Mouse (Mus musculus): ENCODE results near the gene Pzp. TPM values are rescaled to one million over a fixed set of nuclear protein-coding genes. Genes with fewer than 3 reads are reported as not detected.
A peak's percentile ranks its signal among the peaks of the same experiment; 100 is the strongest.

Pzp gene
- polyA plus RNA-seq, 1 experiment from 2014 or later: 0.46 TPM

GRCm38 (mm10) chr6:128455835-128456605 lies 70.5 kb downstream of the Pzp start:
- WGBS: 76% methylated on average over 12 of the region's 12 CpGs
- Histone ChIP-seq H3K27me3 (replicated peaks; ENCODE audit: control insufficient read depth, insufficient read depth, low read length) (no peaks in the 10 kb centered on the region), H3K9me3 (ENCODE audit: control insufficient read depth, low read length) (no peaks in the 10 kb centered on the region), H3K27ac (replicated peaks; ENCODE audit: low read depth, low read length) (no peak overlapping the region), H3K4me2 (ENCODE audit: low read depth, low read length) (no peak overlapping the region), H3K36me3 (ENCODE audit: control insufficient read depth, insufficient read depth, low read length) (no peaks in the 10 kb centered on the region), H3K4me3 (ENCODE audit: low read depth, low read length) (no peak overlapping the region), H3K9ac (ENCODE audit: low read depth, low read length) (no peak overlapping the region), H3K4me1 (ENCODE audit: control insufficient read depth, insufficient read depth, low read length) (no peaks in the 10 kb centered on the region; the same call in 1 of the 2 replicates)
- DNase-seq (ENCODE audit: low spot score) (no peak), ATAC-seq (ENCODE audit: low read depth) (no peak)

DNA sequence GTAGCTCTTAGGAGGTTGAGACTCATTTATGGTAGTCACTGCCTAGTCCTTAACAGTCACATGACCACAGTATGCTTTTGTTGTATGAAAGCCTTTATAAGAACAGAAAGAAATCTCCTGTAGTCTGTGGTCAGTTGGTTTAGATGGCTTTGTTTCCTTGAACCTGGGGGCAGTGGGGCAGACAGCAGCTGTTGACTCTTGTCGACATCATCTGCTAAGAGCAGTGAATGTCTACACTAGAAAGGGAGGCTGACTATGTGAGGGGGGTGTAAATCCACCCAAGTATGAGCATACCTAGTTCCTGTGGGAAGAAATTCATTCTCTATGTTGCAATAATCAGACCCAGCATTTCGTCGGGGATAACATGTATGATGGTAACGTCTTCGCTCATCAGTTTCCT lies 79.5 kb downstream of the Pzp start:
- no peak for ATAC-seq (ENCODE audit: low read depth)
- 94% methylated on average over 5 of the region's 5 CpGs for WGBS
- no peak overlapping the region for H3K27ac ChIP-seq (replicated peaks; ENCODE audit: low read depth, low read length)

GRCm38 (mm10) chr6:128445761-128446535 lies 80.6 kb downstream of the Pzp start:
- Histone ChIP-seq H3K36me3 (ENCODE audit: control insufficient read depth, insufficient read depth, low read length) (no peaks in the 10 kb centered on the region), H3K4me2 (ENCODE audit: low read depth, low read length) (peak overlapping the region; percentile 38), H3K27ac (replicated peaks; ENCODE audit: low read depth, low read length) (no peak overlapping the region), H3K4me1 (ENCODE audit: control insufficient read depth, insufficient read depth, low read length) (no peaks in the 10 kb centered on the region; the same call in 1 of the 2 replicates), H3K9ac (ENCODE audit: low read depth, low read length) (no peak overlapping the region), H3K27me3 (replicated peaks; ENCODE audit: control insufficient read depth, insufficient read depth, low read length) (no peaks in the 10 kb centered on the region), H3K9me3 (ENCODE audit: control insufficient read depth, low read length) (no peaks in the 10 kb centered on the region), H3K4me3 (ENCODE audit: low read depth, low read length) (no peak overlapping the region)
- ATAC-seq (ENCODE audit: low read depth) (peak; percentile 72), DNase-seq (ENCODE audit: low spot score) (peak; percentile 74)
- 12% methylated on average over 14 of the region's 14 CpGs for WGBS

More for the DNA sequence above, 79.5 kb downstream of the Pzp start:
- DNase-seq (ENCODE audit: low spot score): no peak
- H3K36me3 ChIP-seq (ENCODE audit: control insufficient read depth, insufficient read depth, low read length): no peaks in the 10 kb centered on the region
- no peaks in the 10 kb centered on the region for H3K27me3 ChIP-seq (replicated peaks; ENCODE audit: control insufficient read depth, insufficient read depth, low read length)
- no peaks in the 10 kb centered on the region; the same call in 1 of the 2 replicates for H3K4me1 ChIP-seq (ENCODE audit: control insufficient read depth, insufficient read depth, low read length)
- no peaks in the 10 kb centered on the region for H3K9me3 ChIP-seq (ENCODE audit: control insufficient read depth, low read length)
- no peak overlapping the region for H3K4me2 ChIP-seq (ENCODE audit: low read depth, low read length)
- no peak overlapping the region for H3K4me3 ChIP-seq (ENCODE audit: low read depth, low read length)
- no peak overlapping the region for H3K9ac ChIP-seq (ENCODE audit: low read depth, low read length)

DNA sequence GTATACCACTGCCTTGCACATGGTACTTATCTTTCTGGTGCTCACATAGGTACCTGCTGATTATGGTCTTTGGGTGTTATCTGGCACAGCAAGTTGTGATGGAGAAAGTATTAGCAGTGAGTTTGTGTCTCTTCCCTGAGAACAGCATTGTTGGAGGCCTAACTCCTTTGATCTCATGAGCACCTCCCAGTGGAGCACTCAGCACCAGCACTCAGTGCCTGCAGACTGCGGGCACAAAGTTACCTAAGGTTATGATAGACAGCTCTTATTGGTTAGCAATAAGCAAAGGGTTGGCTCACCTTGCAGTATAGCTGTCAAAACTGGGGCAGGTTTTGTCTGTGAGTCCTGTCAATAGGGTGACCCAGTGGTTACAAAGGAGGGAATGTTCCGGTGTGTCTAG lies 86.3 kb downstream of the Pzp start:
- 93% methylated on average over 2 of the region's 2 CpGs for WGBS
- H3K9me3 ChIP-seq (ENCODE audit: control insufficient read depth, low read length): no peaks in the 10 kb centered on the region

DNA sequence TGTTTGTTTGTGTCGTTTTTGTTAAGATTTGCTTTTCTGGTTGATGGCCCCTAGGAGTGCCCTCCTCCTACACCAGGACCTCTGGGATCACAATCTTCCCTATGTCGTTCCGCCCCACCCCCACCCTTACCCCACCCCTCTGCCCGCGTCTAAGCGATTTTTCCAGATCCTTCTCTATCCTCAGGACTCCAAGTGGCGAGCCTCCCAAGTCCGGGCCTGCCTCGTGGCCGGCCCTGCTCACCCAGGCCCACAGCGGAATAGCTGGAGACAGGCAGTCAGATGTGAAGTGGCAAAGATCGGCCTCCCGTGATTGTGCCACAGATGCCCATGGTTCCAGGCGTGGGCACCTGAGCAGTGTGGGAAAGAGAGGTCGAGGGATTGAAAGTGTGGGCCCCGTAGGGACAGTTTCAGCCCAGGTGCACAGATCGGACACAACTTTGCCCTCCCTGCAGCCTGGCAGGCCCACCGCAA lies 87.6 kb downstream of the Pzp start:
- Histone ChIP-seq H3K4me2 (ENCODE audit: low read depth, low read length) (peak overlapping the region; percentile 81), H3K4me3 (ENCODE audit: low read depth, low read length) (peak overlapping the region; percentile 99), H3K9ac (ENCODE audit: low read depth, low read length) (peak overlapping the region; percentile 97), H3K27me3 (replicated peaks; ENCODE audit: control insufficient read depth, insufficient read depth, low read length) (no peaks in the 10 kb centered on the region), H3K27ac (replicated peaks; ENCODE audit: low read depth, low read length) (peak overlapping the region; percentile 74), H3K4me1 (ENCODE audit: control insufficient read depth, insufficient read depth, low read length) (peaks cover 8% of the 10 kb centered on the region; the same call in 1 of the 2 replicates), H3K36me3 (ENCODE audit: control insufficient read depth, insufficient read depth, low read length) (peaks cover 27% of the 10 kb centered on the region), H3K9me3 (ENCODE audit: control insufficient read depth, low read length) (no peaks in the 10 kb centered on the region)
- ATAC-seq (ENCODE audit: low read depth) (peak; percentile 58), DNase-seq (ENCODE audit: low spot score) (no peak)
- WGBS: 22% methylated on average over 18 of the region's 18 CpGs

More for the DNA sequence above, 86.3 kb downstream of the Pzp start:
- H3K36me3 ChIP-seq (ENCODE audit: control insufficient read depth, insufficient read depth, low read length): peaks cover 14% of the 10 kb centered on the region
- no peaks in the 10 kb centered on the region for H3K27me3 ChIP-seq (replicated peaks; ENCODE audit: control insufficient read depth, insufficient read depth, low read length)
- no peak for DNase-seq (ENCODE audit: low spot score)
- peaks cover 8% of the 10 kb centered on the region; the same call in 1 of the 2 replicates for H3K4me1 ChIP-seq (ENCODE audit: control insufficient read depth, insufficient read depth, low read length)
- ATAC-seq (ENCODE audit: low read depth): no peak
- H3K27ac ChIP-seq (replicated peaks; ENCODE audit: low read depth, low read length): no peak overlapping the region
- H3K9ac ChIP-seq (ENCODE audit: low read depth, low read length): no peak overlapping the region
- H3K4me2 ChIP-seq (ENCODE audit: low read depth, low read length): no peak overlapping the region
- H3K4me3 ChIP-seq (ENCODE audit: low read depth, low read length): no peak overlapping the region

GRCm38 (mm10) chr6:128438317-128438870 lies 88.1 kb downstream of the Pzp start, which contains the start of gene Fkbp4:
Gene Fkbp4 (minus strand): TSS chr6:128438677.
- Histone ChIP-seq H3K9ac (ENCODE audit: low read depth, low read length) (peak within 1 kb of the TSS; percentile 97), H3K4me3 (ENCODE audit: low read depth, low read length) (peak within 1 kb of the TSS; percentile 99), H3K9me3 (ENCODE audit: control insufficient read depth, low read length) (no peaks in the 10 kb centered on the region), H3K27ac (replicated peaks; ENCODE audit: low read depth, low read length) (peak within 1 kb of the TSS; percentile 94), H3K4me2 (ENCODE audit: low read depth, low read length) (peak within 1 kb of the TSS; percentile 81), H3K27me3 (replicated peaks; ENCODE audit: control insufficient read depth, insufficient read depth, low read length) (no peaks in the 10 kb centered on the region), H3K4me1 (ENCODE audit: control insufficient read depth, insufficient read depth, low read length) (peaks cover 8% of the 10 kb centered on the region; the same call in 1 of the 2 replicates), H3K36me3 (ENCODE audit: control insufficient read depth, insufficient read depth, low read length) (peaks cover 33% of the 10 kb centered on the region)
- ATAC-seq (ENCODE audit: low read depth) (peak; percentile 97), DNase-seq (ENCODE audit: low spot score) (peak; percentile 97)
- WGBS: 0% methylated on average over 32 of the region's 67 CpGs

DNA sequence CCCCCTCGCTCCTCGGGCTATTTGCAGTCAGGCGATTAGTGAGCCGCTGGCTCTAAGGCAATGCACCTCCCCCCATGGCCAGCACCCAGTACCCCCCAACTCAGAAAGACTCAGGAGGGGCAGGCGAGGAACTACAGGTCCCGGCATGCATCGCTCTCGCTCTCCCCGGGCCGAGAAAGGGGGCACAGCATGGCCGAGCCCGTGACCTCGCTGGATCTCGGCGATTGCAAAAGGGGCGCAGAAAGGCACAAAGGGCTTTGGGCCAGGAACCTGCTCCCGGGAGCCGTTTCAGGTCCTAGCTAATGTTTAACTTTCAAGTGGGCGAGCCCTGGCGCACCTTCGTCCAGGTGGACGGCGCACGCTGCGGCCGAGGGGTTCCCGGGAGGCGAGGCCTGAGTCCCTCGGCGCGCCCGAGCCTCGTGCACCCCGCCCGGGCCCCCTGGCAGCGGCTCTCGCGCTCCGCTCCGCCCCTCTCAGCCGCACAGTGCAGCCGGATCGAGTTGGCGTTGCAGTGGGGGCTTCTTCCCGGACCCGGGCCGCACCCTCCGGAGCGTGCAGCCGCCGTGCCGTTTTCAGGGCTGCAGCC lies 88.7 kb downstream of the Pzp start:
- H3K9ac ChIP-seq (ENCODE audit: low read depth, low read length): peak overlapping the region; percentile 97
- peak overlapping the region; percentile 94 for H3K27ac ChIP-seq (replicated peaks; ENCODE audit: low read depth, low read length)
- H3K4me2 ChIP-seq (ENCODE audit: low read depth, low read length): peak overlapping the region; percentile 81
- ATAC-seq (ENCODE audit: low read depth) (peak; percentile 71), DNase-seq (ENCODE audit: low spot score) (peak; percentile 69)
- peaks cover 8% of the 10 kb centered on the region; the same call in 1 of the 2 replicates for H3K4me1 ChIP-seq (ENCODE audit: control insufficient read depth, insufficient read depth, low read length)
- no peaks in the 10 kb centered on the region for H3K27me3 ChIP-seq (replicated peaks; ENCODE audit: control insufficient read depth, insufficient read depth, low read length)
- peaks cover 38% of the 10 kb centered on the region for H3K36me3 ChIP-seq (ENCODE audit: control insufficient read depth, insufficient read depth, low read length)
- H3K4me3 ChIP-seq (ENCODE audit: low read depth, low read length): peak overlapping the region; percentile 99
- 1% methylated on average over 16 of the region's 52 CpGs for WGBS
- no peaks in the 10 kb centered on the region for H3K9me3 ChIP-seq (ENCODE audit: control insufficient read depth, low read length)

DNA sequence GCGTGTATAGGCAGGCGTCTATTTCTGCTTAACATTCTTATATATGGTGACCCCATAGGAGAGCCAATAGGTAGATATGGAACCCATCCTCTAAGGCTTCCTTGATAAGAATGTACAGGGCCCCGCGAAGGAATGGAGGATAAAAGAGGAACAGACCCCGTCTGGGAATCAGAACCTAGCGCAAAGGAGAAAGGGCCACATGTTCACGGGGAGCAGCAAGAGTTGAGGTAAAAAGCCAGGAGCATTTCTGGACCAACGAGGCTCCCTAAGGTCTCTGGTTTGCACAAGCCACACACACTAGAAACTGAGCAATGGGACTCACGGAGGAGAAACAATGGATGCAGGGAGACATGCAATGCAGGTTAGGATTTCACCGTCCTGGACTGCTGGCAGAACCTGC lies 89.2 kb downstream of the Pzp start:
- H3K4me3 ChIP-seq (ENCODE audit: low read depth, low read length): peak overlapping the region; percentile 99
- ATAC-seq (ENCODE audit: low read depth) (peak; percentile 8; the same call in 1 of the 2 replicates), DNase-seq (ENCODE audit: low spot score) (no peak)
- WGBS: 1% methylated on average over 10 of the region's 10 CpGs
- peak overlapping the region; percentile 81 for H3K4me2 ChIP-seq (ENCODE audit: low read depth, low read length)
- peaks cover 44% of the 10 kb centered on the region for H3K36me3 ChIP-seq (ENCODE audit: control insufficient read depth, insufficient read depth, low read length)
- peaks cover 8% of the 10 kb centered on the region; the same call in 1 of the 2 replicates for H3K4me1 ChIP-seq (ENCODE audit: control insufficient read depth, insufficient read depth, low read length)
- peak overlapping the region; percentile 97 for H3K9ac ChIP-seq (ENCODE audit: low read depth, low read length)
- H3K27me3 ChIP-seq (replicated peaks; ENCODE audit: control insufficient read depth, insufficient read depth, low read length): no peaks in the 10 kb centered on the region
- H3K27ac ChIP-seq (replicated peaks; ENCODE audit: low read depth, low read length): peak overlapping the region; percentile 94
- H3K9me3 ChIP-seq (ENCODE audit: control insufficient read depth, low read length): no peaks in the 10 kb centered on the region
